Mouse (Mus musculus): ENCODE measurements around the gene Dst. TPM values are rescaled to one million over a fixed set of nuclear protein-coding genes. Genes with fewer than 3 reads are reported as not detected.

Dst gene
- polyA plus RNA-seq, 1 experiment, result 49.7 TPM

- no peak for TF ChIP-seq USF1 (IDR thresholded peaks at IDR 0.05; ENCODE audit: low read depth)
- no peaks in the 10 kb centered on the region for H3K27me3 ChIP-seq (ENCODE audit: control insufficient read depth, insufficient read depth, insufficient read length)
- H3K79me2 ChIP-seq (ENCODE audit: control insufficient read depth, insufficient read depth), result no peaks in the 10 kb centered on the region
- peaks cover 82% of the 10 kb centered on the region for H3K36me3 ChIP-seq (ENCODE audit: control insufficient read depth, insufficient read depth)
- no peak overlapping the region for H3K4me2 ChIP-seq (ENCODE audit: low read depth)
- no peak overlapping the region for H3K4me3 ChIP-seq
- no peak overlapping the region for H3ac ChIP-seq (ENCODE audit: control insufficient read depth, insufficient read length)
Observed at GRCm38 (mm10) chr1:34169086-34169485, 261.1 kb downstream of the Dst start.

GRCm38 (mm10) chr1:34174517-34174916 lies 266.5 kb downstream of the Dst start:
- peaks cover 78% of the 10 kb centered on the region for H3K36me3 ChIP-seq (ENCODE audit: control insufficient read depth, insufficient read depth)
- no peak overlapping the region for H3ac ChIP-seq (ENCODE audit: control insufficient read depth, insufficient read length)
- H3K4me2 ChIP-seq (ENCODE audit: low read depth), result no peak overlapping the region
- no peaks in the 10 kb centered on the region for H3K79me2 ChIP-seq (ENCODE audit: control insufficient read depth, insufficient read depth)
- H3K27me3 ChIP-seq (ENCODE audit: control insufficient read depth, insufficient read depth, insufficient read length), result no peaks in the 10 kb centered on the region
- no peak overlapping the region for H3K4me3 ChIP-seq
- no peak for TF ChIP-seq USF1 (IDR thresholded peaks at IDR 0.05; ENCODE audit: low read depth)
- no peak for TF ChIP-seq CEBPB (IDR thresholded peaks at IDR 0.05; ENCODE audit: insufficient read depth, poor library complexity, severe bottlenecking)
- no peak for TF ChIP-seq SRF (IDR thresholded peaks at IDR 0.05; ENCODE audit: control insufficient read depth, insufficient read length, low read depth)
- no peak for TF ChIP-seq MYOD1 (IDR thresholded peaks at IDR 0.05; ENCODE audit: control insufficient read depth in 1 of 3, insufficient read length in 2 of 3, low read depth in 2 of 3)
- no peak for TF ChIP-seq REST (IDR thresholded peaks at IDR 0.05; ENCODE audit: insufficient read depth, insufficient read length)
- TF ChIP-seq TCF3 (IDR thresholded peaks at IDR 0.05; ENCODE audit: insufficient read length, low read depth), result no peak
- TF ChIP-seq POLR2A (IDR thresholded peaks at IDR 0.05; ENCODE audit: insufficient read length, low read depth), result no peak
- no peak for TF ChIP-seq MYOG (IDR thresholded peaks at IDR 0.05; ENCODE audit: control insufficient read depth in 1 of 3, insufficient read depth in 1 of 3, insufficient read length in 2 of 3, low read depth in 2 of 3)
- no peak for TF ChIP-seq POLR2AphosphoS2 (IDR thresholded peaks at IDR 0.05; ENCODE audit: insufficient read length, low read depth)
- TF ChIP-seq MAX (IDR thresholded peaks at IDR 0.05; ENCODE audit: low read depth), result no peak
- TF ChIP-seq TCF12 (IDR thresholded peaks at IDR 0.05; ENCODE audit: insufficient read depth, poor library complexity, severe bottlenecking), result no peak

DNA sequence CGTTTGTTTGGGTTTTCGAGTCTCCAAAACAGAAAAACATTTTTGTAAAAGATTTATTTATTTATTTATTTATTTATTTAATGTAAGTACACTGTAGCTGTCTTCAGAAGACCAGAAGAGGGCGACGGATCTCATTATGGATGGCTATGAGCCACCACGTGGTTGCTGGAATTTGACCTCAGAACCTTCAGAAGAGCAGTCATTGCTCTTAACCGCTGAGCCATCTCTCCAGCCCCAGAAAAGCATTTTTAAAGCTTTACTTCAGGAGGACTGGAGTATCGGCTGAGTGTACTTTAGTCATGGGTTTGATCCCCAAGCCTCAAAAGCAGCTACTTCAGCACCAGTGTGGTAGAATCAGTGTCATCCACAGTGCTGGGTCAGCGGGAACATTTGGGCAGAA lies 266.9 kb downstream of the Dst start:
- TF ChIP-seq MYOD1 (IDR thresholded peaks at IDR 0.05; ENCODE audit: control insufficient read depth in 1 of 3, insufficient read length in 2 of 3, low read depth in 2 of 3) (no peak), MAX (IDR thresholded peaks at IDR 0.05; ENCODE audit: low read depth) (no peak), MYOG (IDR thresholded peaks at IDR 0.05; ENCODE audit: control insufficient read depth in 1 of 3, insufficient read depth in 1 of 3, insufficient read length in 2 of 3, low read depth in 2 of 3) (no peak), POLR2A (IDR thresholded peaks at IDR 0.05; ENCODE audit: insufficient read length, low read depth) (no peak), E2F4 (IDR thresholded peaks at IDR 0.05; ENCODE audit: insufficient read depth) (no peak), REST (IDR thresholded peaks at IDR 0.05; ENCODE audit: insufficient read depth, insufficient read length) (no peak), TCF12 (IDR thresholded peaks at IDR 0.05; ENCODE audit: insufficient read depth, poor library complexity, severe bottlenecking) (no peak), USF1 (IDR thresholded peaks at IDR 0.05; ENCODE audit: low read depth) (no peak), TCF3 (IDR thresholded peaks at IDR 0.05; ENCODE audit: insufficient read length, low read depth) (no peak), SRF (IDR thresholded peaks at IDR 0.05; ENCODE audit: control insufficient read depth, insufficient read length, low read depth) (no peak), CEBPB (IDR thresholded peaks at IDR 0.05; ENCODE audit: insufficient read depth, poor library complexity, severe bottlenecking) (no peak), POLR2AphosphoS2 (IDR thresholded peaks at IDR 0.05; ENCODE audit: insufficient read length, low read depth) (no peak)
- Histone ChIP-seq H3K79me2 (ENCODE audit: control insufficient read depth, insufficient read depth) (no peaks in the 10 kb centered on the region), H3K27me3 (ENCODE audit: control insufficient read depth, insufficient read depth, insufficient read length) (no peaks in the 10 kb centered on the region), H3ac (ENCODE audit: control insufficient read depth, insufficient read length) (no peak overlapping the region), H3K4me2 (ENCODE audit: low read depth) (no peak overlapping the region), H3K4me3 (no peak overlapping the region), H3K36me3 (ENCODE audit: control insufficient read depth, insufficient read depth) (peaks cover 74% of the 10 kb centered on the region)

DNA sequence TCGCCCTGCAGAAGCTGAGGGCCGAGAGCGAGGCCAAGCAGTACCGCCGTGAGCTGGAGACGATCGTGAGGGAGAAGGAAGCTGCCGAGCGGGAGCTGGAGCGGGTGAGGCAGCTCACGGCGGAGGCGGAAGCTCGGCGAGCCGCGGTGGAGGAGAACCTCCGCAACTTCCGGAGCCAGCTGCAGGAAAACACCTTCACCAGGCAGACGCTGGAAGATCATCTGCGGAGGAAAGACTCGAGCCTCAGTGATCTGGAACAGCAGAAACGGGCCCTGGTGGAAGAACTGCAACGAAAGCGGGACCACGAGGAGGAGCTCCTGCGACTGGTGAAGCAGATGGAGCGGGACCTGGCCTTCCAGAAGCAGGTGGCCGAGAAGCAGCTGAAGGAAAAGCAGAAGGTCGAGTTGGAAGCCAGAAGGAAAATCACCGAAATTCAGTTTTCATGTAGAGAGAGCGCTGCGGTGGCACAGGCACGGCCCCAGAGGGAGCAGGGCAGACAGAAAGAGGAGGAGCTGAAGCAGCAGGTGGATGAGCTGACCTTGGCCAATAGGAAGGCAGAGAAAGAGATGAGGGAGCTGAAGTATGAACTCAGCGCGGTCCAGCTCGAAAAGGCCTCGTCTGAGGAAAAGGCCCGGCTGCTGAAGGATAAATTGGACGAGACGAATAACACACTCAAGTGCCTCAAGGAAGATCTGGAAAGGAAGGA lies 270.1 kb downstream of the Dst start:
- no peaks in the 10 kb centered on the region for H3K27me3 ChIP-seq (ENCODE audit: control insufficient read depth, insufficient read depth, insufficient read length)
- H3K79me2 ChIP-seq (ENCODE audit: control insufficient read depth, insufficient read depth), result no peaks in the 10 kb centered on the region
- no peak overlapping the region for H3ac ChIP-seq (ENCODE audit: control insufficient read depth, insufficient read length)
- H3K36me3 ChIP-seq (ENCODE audit: control insufficient read depth, insufficient read depth), result peaks cover 57% of the 10 kb centered on the region
- H3K4me3 ChIP-seq, result no peak overlapping the region
- no peak overlapping the region for H3K4me2 ChIP-seq (ENCODE audit: low read depth)
- TF ChIP-seq TCF3 (IDR thresholded peaks at IDR 0.05; ENCODE audit: insufficient read length, low read depth) (no peak), POLR2AphosphoS2 (IDR thresholded peaks at IDR 0.05; ENCODE audit: insufficient read length, low read depth) (peak; percentile 9), TCF12 (IDR thresholded peaks at IDR 0.05; ENCODE audit: insufficient read depth, poor library complexity, severe bottlenecking) (no peak)

DNA sequence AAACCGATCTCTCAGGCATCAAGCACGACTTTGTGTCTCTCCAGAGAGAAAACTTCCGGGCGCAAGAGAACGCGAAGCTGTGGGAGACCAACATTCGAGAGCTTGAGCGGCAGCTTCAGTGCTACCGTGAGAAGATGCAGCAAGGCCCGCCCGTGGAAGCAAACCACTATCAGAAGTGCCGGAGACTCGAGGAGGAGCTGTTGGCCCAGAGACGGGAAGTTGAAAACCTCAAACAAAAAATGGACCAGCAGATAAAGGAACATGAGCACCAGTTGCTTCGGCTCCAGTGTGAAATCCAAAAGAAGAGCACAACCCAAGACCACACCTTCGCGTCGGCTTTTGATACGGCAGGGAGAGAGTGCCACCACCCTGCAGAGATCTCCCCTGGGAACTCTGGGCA lies 271.7 kb downstream of the Dst start:
- Histone ChIP-seq H3K27me3 (ENCODE audit: control insufficient read depth, insufficient read depth, insufficient read length) (no peaks in the 10 kb centered on the region), H3K36me3 (ENCODE audit: control insufficient read depth, insufficient read depth) (peaks cover 50% of the 10 kb centered on the region), H3K4me3 (no peak overlapping the region), H3K4me2 (ENCODE audit: low read depth) (no peak overlapping the region), H3K79me2 (ENCODE audit: control insufficient read depth, insufficient read depth) (no peaks in the 10 kb centered on the region), H3ac (ENCODE audit: control insufficient read depth, insufficient read length) (no peak overlapping the region)
- TF ChIP-seq CEBPB (IDR thresholded peaks at IDR 0.05; ENCODE audit: insufficient read depth, poor library complexity, severe bottlenecking) (no peak), MAX (IDR thresholded peaks at IDR 0.05; ENCODE audit: low read depth) (no peak), MYOG (IDR thresholded peaks at IDR 0.05; ENCODE audit: control insufficient read depth in 1 of 3, insufficient read depth in 1 of 3, insufficient read length in 2 of 3, low read depth in 2 of 3) (no peak), SRF (IDR thresholded peaks at IDR 0.05; ENCODE audit: control insufficient read depth, insufficient read length, low read depth) (no peak), TCF3 (IDR thresholded peaks at IDR 0.05; ENCODE audit: insufficient read length, low read depth) (no peak), POLR2A (IDR thresholded peaks at IDR 0.05; ENCODE audit: insufficient read length, low read depth) (no peak), E2F4 (IDR thresholded peaks at IDR 0.05; ENCODE audit: insufficient read depth) (no peak), TCF12 (IDR thresholded peaks at IDR 0.05; ENCODE audit: insufficient read depth, poor library complexity, severe bottlenecking) (no peak), POLR2AphosphoS2 (IDR thresholded peaks at IDR 0.05; ENCODE audit: insufficient read length, low read depth) (no peak), REST (IDR thresholded peaks at IDR 0.05; ENCODE audit: insufficient read depth, insufficient read length) (no peak), MYOD1 (IDR thresholded peaks at IDR 0.05; ENCODE audit: control insufficient read depth in 1 of 3, insufficient read length in 2 of 3, low read depth in 2 of 3) (no peak), USF1 (IDR thresholded peaks at IDR 0.05; ENCODE audit: low read depth) (no peak)

Measured in myocyte (in vitro differentiated cells).